Mouse (Mus musculus) left cerebral cortex, postnatal 36 days (tissue): ENCODE data around the gene Bphl. TPM values are rescaled to one million over a fixed set of nuclear protein-coding genes. Genes with fewer than 3 reads are reported as not detected.

Source experiments
- DNase-seq, 2 experiments: peaks; one replicate each; pipeline ENCODE4 v3.0.0; 2021 to 2022; ENCODE audit warnings: low spot score in 2 of 2, mixed read lengths in 1 of 2
- intact Hi-C: fragments of 180-260 bp; cut with DNase I; formaldehyde crosslinking; loops from one replicate; pipeline ENCODE4 v1.15.1; 2025
- total RNA-seq, 2 experiments: library from RNA; stranded (reverse); gene quantifications; 2 replicates each; pipeline ENCODE4 v1.2.3; 2021

Bphl gene
- total RNA-seq, 2 experiments from 2014 or later: 39.7 to 40.5 TPM

- intact Hi-C loops: no loop called here
- no peak for DNase-seq
Measured at GRCm38 (mm10) chr13:34111878-34112277, 74.5 kb downstream of the Bphl start.

- intact Hi-C loops: no loop called here
- DNase-seq: no peak
Measured at GRCm38 (mm10) chr13:34112369-34113081, 75.1 kb downstream of the Bphl start.

GRCm38 (mm10) chr13:34113086-34113485, 75.7 kb downstream of the Bphl start:
- intact Hi-C loops: no loop called here
- DNase-seq: no peak

DNA sequence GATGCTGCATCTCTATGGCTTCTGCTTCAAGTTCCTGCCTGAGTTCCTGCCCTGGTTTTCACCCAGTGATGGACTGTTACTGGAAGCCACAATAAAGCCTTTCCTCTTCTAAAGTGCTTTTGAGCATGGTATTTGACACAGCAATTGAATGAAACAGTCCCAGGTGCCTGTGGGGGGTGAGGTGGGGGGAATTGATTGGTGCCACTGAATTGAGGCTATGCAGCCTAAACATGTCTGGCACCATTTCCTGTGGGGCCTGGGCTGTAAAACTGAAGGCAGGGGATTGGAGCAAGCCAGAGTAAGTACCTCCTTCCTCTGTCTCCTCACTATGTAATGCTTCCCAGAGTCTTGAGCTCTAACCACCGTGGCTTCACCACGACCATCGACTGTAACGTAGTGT, 77.3 kb downstream of the Bphl start:
- DNase-seq: no peak
- intact Hi-C loops: no loop called here

DNA sequence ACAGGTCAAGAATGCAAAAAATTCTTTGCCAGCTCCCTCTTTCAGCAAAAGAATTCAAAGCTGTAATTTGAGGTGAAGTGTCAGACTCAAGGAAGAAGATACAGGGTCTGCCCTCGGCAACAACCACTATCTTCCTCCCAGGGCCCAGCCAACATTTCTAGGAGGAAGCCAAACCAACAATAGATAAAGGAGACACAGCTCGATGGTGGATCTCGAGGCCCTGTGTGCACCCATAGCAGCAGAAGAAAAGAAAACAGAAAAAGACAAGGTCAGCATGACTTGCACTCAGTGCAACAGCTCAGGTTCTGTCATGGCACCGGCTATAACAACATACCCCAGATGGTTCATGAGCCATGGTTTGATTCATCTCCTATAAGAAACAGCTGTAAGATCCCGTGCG, 79.1 kb downstream of the Bphl start:
- no peak for DNase-seq
- intact Hi-C loops: no loop called here

GRCm38 (mm10) chr13:34118816-34119215, 81.4 kb downstream of the Bphl start:
- no peak for DNase-seq
- intact Hi-C loops: no loop called here

DNA sequence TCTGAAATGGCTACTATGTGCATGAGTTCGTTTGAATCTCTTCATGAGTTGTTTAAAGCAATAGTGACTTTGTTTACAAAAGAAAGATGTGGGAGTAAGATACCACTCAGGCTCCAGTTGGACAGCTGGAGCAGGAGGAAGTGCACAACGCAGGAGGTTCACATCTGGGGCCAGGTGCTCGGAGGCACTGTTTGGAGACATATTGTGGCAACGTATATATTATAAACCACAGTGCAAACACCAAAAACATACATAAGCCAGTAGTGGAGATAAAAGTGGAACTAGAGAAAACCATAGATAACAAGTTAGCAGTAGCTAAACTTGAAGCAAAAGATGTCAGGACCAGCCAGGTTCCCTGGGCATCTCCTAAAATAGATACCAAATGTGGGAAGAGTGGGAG, 82.0 kb downstream of the Bphl start:
- no peak for DNase-seq
- intact Hi-C loops: no loop called here

DNA sequence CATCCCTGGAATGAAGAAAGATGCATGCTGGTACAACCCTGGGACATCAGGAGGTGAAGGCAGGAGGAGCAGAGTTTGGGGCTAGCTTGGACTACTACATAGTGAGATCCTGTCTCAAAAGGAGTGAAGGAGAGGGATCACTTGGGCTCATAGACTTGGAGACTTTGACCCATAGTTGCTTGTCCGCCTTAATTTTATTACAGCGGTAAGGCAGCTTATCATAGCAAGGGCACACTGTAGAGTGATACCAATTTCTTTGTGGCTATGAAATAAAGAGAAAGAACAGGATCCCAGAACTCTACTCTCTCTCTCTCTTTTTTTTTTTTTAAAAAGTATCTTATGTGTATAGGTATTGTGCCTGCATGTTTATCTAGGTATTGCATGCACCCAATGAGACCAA, 83.1 kb downstream of the Bphl start:
- intact Hi-C loops: no loop called here
- no peak for DNase-seq

Other genes starting within 250 kb of the Bphl start
- gene Serpinb6e, start 194.2 kb upstream of the Bphl start, total RNA-seq: not detected
- under 1 TPM; 0.47 to 0.68 TPM for gene Serpinb6c, start 131.9 kb upstream of the Bphl start, total RNA-seq
- 1 to 10 TPM; 5.7 to 8.4 TPM for gene Nqo2, start 72.9 kb upstream of the Bphl start, total RNA-seq
- 1 to 10 TPM; 5.6 to 5.8 TPM for gene Ripk1, start 35.2 kb upstream of the Bphl start, total RNA-seq
- gene Serpinb6a, start 34.8 kb upstream of the Bphl start, total RNA-seq: 10 to 100 TPM; 34.8 to 38.9 TPM
- 100 to 1,000 TPM; 839 to 952 TPM for gene Tubb2a, start 40.4 kb downstream of the Bphl start, total RNA-seq
- gene Tubb2b, start 92.9 kb downstream of the Bphl start, total RNA-seq: 100 to 1,000 TPM; 174 to 183 TPM
- gene Psmg4, start 125.4 kb downstream of the Bphl start, total RNA-seq: 10 to 100 TPM; 19.4 to 20.5 TPM